Mouse (Mus musculus) hindbrain, embryonic 16.5 days (tissue): ENCODE results near the gene Uba3. TPM values are rescaled to one million over a fixed set of nuclear protein-coding genes. Genes with fewer than 3 reads are reported as not detected.

Experiments used
- ATAC-seq: fragments of 200-750 bp; cut with Nextera tagmentation; 2 replicates; pipeline ENCODE4 v1.8.0; 2017; ENCODE audit warnings: moderate TSS enrichment, moderate library complexity
- H3K27ac ChIP-seq: fragments of 300-500 bp; sonication (generic); 2 replicates; pipeline ENCODE4 v1.5.1; 2014; ENCODE audit warnings: low read depth, mild to moderate bottlenecking, control low read depth, low read length, moderate library complexity
- H3K27me3 ChIP-seq: fragments of 300-500 bp; sonication (generic); replicated peaks from 2 replicates; pipeline ENCODE4 v1.6.1; 2014; ENCODE audit warnings: low read length; ENCODE audit not compliant: control insufficient read depth, insufficient read depth
- H3K36me3 ChIP-seq: fragments of 300-500 bp; sonication (generic); 2 replicates; pipeline ENCODE4 v1.6.1; 2014; ENCODE audit warnings: mild to moderate bottlenecking, low read length, moderate library complexity, mixed read lengths; ENCODE audit not compliant: control insufficient read depth, insufficient read depth
- H3K4me1 ChIP-seq: fragments of 300-500 bp; sonication (generic); 2 replicates; pipeline ENCODE4 v1.6.1; 2014; ENCODE audit warnings: low read depth, low read length; ENCODE audit not compliant: control insufficient read depth, insufficient read depth
- H3K4me2 ChIP-seq: fragments of 300-500 bp; sonication (generic); 2 replicates; pipeline ENCODE4 v1.6.1; 2014; ENCODE audit warnings: mild to moderate bottlenecking, low read length, control low read depth, moderate library complexity
- H3K4me3 ChIP-seq: fragments of 300-500 bp; sonication (generic); 2 replicates; pipeline ENCODE4 v1.5.1; 2014; ENCODE audit warnings: mild to moderate bottlenecking, low read length, control low read depth, moderate library complexity
- H3K9ac ChIP-seq: fragments of 300-500 bp; sonication (generic); 2 replicates; pipeline ENCODE4 v1.6.1; 2014; ENCODE audit warnings: low read depth, mild to moderate bottlenecking, control low read depth, low read length, moderate library complexity
- H3K9me3 ChIP-seq: fragments of 300-500 bp; sonication (generic); 2 replicates; pipeline ENCODE4 v1.6.1; 2014; ENCODE audit warnings: mild to moderate bottlenecking, low read length, moderate library complexity; ENCODE audit not compliant: control insufficient read depth
- WGBS: fragments of 180-500 bp; shearing (Covaris S2); extraction: QIAGEN DNeasy Blood & Tissue Kit; methylation state at CpG from one replicate; pipeline ENCODE4 v1.1.7; 2014; 5-methylcytosine and 5-hydroxymethylcytosine counted together
- polyA plus RNA-seq: library from polyadenylated mRNA; unstranded; fragments of >200 nt; fragmentation: Nextera tagmentation; extraction: Ambion mirVana; gene quantifications from 2 replicates; pipeline ENCODE4 v1.2.1, GENCODE M21; 2015

Gene Uba3
- polyA plus RNA-seq, 1 experiment from 2014 or later: 89.3 TPM

- Histone ChIP-seq H3K4me1 (peaks cover 6% of the 10 kb centered on the region), H3K27me3 (no peaks in the 10 kb centered on the region), H3K4me2 (no peak overlapping the region), H3K27ac (no peak overlapping the region), H3K9ac (no peak overlapping the region), H3K36me3 (no peaks in the 10 kb centered on the region), H3K9me3 (no peaks in the 10 kb centered on the region), H3K4me3 (no peak overlapping the region)
- 57% methylated on average over 2 of the region's 5 CpGs for WGBS
- no peak for ATAC-seq
Measured at GRCm38 (mm10) chr6:97220672-97221071, 15.2 kb upstream of the Uba3 start.

GRCm38 (mm10) chr6:97216154-97216821, 10.8 kb upstream of the Uba3 start:
- Histone ChIP-seq H3K4me2 (no peak overlapping the region), H3K4me1 (peaks cover 15% of the 10 kb centered on the region), H3K27ac (no peak overlapping the region), H3K27me3 (no peaks in the 10 kb centered on the region), H3K36me3 (no peaks in the 10 kb centered on the region), H3K9ac (no peak overlapping the region), H3K9me3 (no peaks in the 10 kb centered on the region), H3K4me3 (no peak overlapping the region)
- ATAC-seq: no peak
- WGBS: 70% methylated on average over 4 of the region's 4 CpGs

GRCm38 (mm10) chr6:97211981-97212380, 6.5 kb upstream of the Uba3 start:
- Histone ChIP-seq H3K4me3 (peak overlapping the region; percentile 71), H3K9me3 (no peaks in the 10 kb centered on the region), H3K36me3 (no peaks in the 10 kb centered on the region), H3K4me2 (peak overlapping the region; percentile 77), H3K9ac (peak overlapping the region; percentile 13), H3K4me1 (peaks cover 12% of the 10 kb centered on the region), H3K27me3 (no peaks in the 10 kb centered on the region), H3K27ac (no peak overlapping the region)
- ATAC-seq: no peak
- WGBS: 50% methylated on average over 12 of the region's 12 CpGs

- H3K4me2 ChIP-seq: peak overlapping the region; percentile 77
- peaks cover 12% of the 10 kb centered on the region for H3K4me1 ChIP-seq
- H3K27me3 ChIP-seq: no peaks in the 10 kb centered on the region
- WGBS: 2% methylated on average over 22 of the region's 22 CpGs
- peak; percentile 64 for ATAC-seq
- H3K9ac ChIP-seq: peak overlapping the region; percentile 74
- peak overlapping the region; percentile 73 for H3K27ac ChIP-seq
- no peaks in the 10 kb centered on the region for H3K9me3 ChIP-seq
- H3K36me3 ChIP-seq: no peaks in the 10 kb centered on the region
- peak overlapping the region; percentile 71 for H3K4me3 ChIP-seq
Measured at GRCm38 (mm10) chr6:97210962-97211601, 5.6 kb upstream of the Uba3 start.

GRCm38 (mm10) chr6:97210191-97210961, 4.9 kb upstream of the Uba3 start, which contains the start of gene Arl6ip5:
TSS of gene Arl6ip5 (plus strand) at chr6:97210689.
- Histone ChIP-seq H3K27ac (peak within 1 kb of the TSS; percentile 73), H3K4me3 (peak within 1 kb of the TSS; percentile 71), H3K27me3 (no peaks in the 10 kb centered on the region), H3K9ac (peak within 1 kb of the TSS; percentile 74), H3K36me3 (no peaks in the 10 kb centered on the region), H3K4me1 (peaks cover 12% of the 10 kb centered on the region), H3K9me3 (no peaks in the 10 kb centered on the region), H3K4me2 (peak within 1 kb of the TSS; percentile 77)
- 10% methylated on average over 32 of the region's 32 CpGs for WGBS
- peak; percentile 76 for ATAC-seq

GRCm38 (mm10) chr6:97209751-97210150, 4.3 kb upstream of the Uba3 start:
- no peak for ATAC-seq
- H3K4me1 ChIP-seq: peaks cover 12% of the 10 kb centered on the region
- H3K27me3 ChIP-seq: no peaks in the 10 kb centered on the region
- H3K27ac ChIP-seq: no peak overlapping the region
- WGBS: 87% methylated on average over 4 of the region's 4 CpGs
- H3K36me3 ChIP-seq: no peaks in the 10 kb centered on the region
- no peak overlapping the region for H3K4me2 ChIP-seq
- no peak overlapping the region for H3K9ac ChIP-seq
- H3K4me3 ChIP-seq: no peak overlapping the region
- H3K9me3 ChIP-seq: no peaks in the 10 kb centered on the region

GRCm38 (mm10) chr6:97209201-97209600, 3.8 kb upstream of the Uba3 start:
- Histone ChIP-seq H3K9me3 (no peaks in the 10 kb centered on the region), H3K27me3 (no peaks in the 10 kb centered on the region), H3K9ac (no peak overlapping the region), H3K4me2 (no peak overlapping the region), H3K4me3 (no peak overlapping the region), H3K27ac (no peak overlapping the region), H3K4me1 (peaks cover 17% of the 10 kb centered on the region), H3K36me3 (no peaks in the 10 kb centered on the region)
- 46% methylated on average over 3 of the region's 3 CpGs for WGBS
- no peak for ATAC-seq

GRCm38 (mm10) chr6:97208406-97208805, 3.0 kb upstream of the Uba3 start:
- WGBS: 34% methylated on average over 3 of the region's 3 CpGs
- no peaks in the 10 kb centered on the region for H3K27me3 ChIP-seq
- H3K27ac ChIP-seq: no peak overlapping the region
- peaks cover 19% of the 10 kb centered on the region for H3K4me1 ChIP-seq
- H3K9ac ChIP-seq: no peak overlapping the region
- ATAC-seq: no peak
- H3K4me2 ChIP-seq: no peak overlapping the region
- no peaks in the 10 kb centered on the region for H3K9me3 ChIP-seq
- no peak overlapping the region for H3K4me3 ChIP-seq
- H3K36me3 ChIP-seq: no peaks in the 10 kb centered on the region

- Histone ChIP-seq H3K9ac (no peak overlapping the region), H3K9me3 (no peaks in the 10 kb centered on the region), H3K27ac (no peak overlapping the region), H3K36me3 (no peaks in the 10 kb centered on the region), H3K27me3 (no peaks in the 10 kb centered on the region), H3K4me1 (peaks cover 13% of the 10 kb centered on the region), H3K4me2 (no peak overlapping the region), H3K4me3 (no peak overlapping the region)
- no peak for ATAC-seq
- 77% methylated on average over 4 of the region's 4 CpGs for WGBS
Measured at GRCm38 (mm10) chr6:97207085-97207484, 1.6 kb upstream of the Uba3 start.
